Mouse (Mus musculus): ENCODE measurements at regions not wholly inside any gene's neighbourhood (a gene's known extent, or its start where the extent isn't known, plus 50 kb on each side); places are given as distances from the start of the nearest gene placed in this dataset.
A peak's percentile ranks its signal among the peaks of the same experiment; 100 is the strongest.

GRCm38 (mm10) chr4:98282275-98282674, 100.8 kb downstream of the Tm2d1 start:
- no peak for DNase-seq (ENCODE audit: low read depth, low spot score)

GRCm38 (mm10) chr4:98258336-98258735, 124.8 kb downstream of the Tm2d1 start:
- DNase-seq (ENCODE audit: low read depth, low spot score) = no peak

- no peak for DNase-seq (ENCODE audit: low read depth, low spot score)
These were observed 125.4 kb downstream of the Tm2d1 start for GRCm38 (mm10) chr4:98257711-98258110.

GRCm38 (mm10) chr4:98254856-98255853, 128.0 kb downstream of the Tm2d1 start:
- DNase-seq (ENCODE audit: low read depth, low spot score) = peak; percentile 16

GRCm38 (mm10) chr4:98243941-98244929, 138.9 kb downstream of the Tm2d1 start:
- peak; percentile 22 for DNase-seq (ENCODE audit: low read depth, low spot score)

GRCm38 (mm10) chr4:98243502-98243901, 139.6 kb downstream of the Tm2d1 start:
- peak; percentile 49 for DNase-seq (ENCODE audit: low read depth, low spot score)

GRCm38 (mm10) chr4:98241921-98242320, 141.2 kb downstream of the Tm2d1 start:
- DNase-seq (ENCODE audit: low read depth, low spot score) = no peak

- DNase-seq (ENCODE audit: low read depth, low spot score) = no peak
These were observed 142.8 kb downstream of the Tm2d1 start for GRCm38 (mm10) chr4:98240289-98240688.

GRCm38 (mm10) chr4:98238075-98238474, 145.0 kb downstream of the Tm2d1 start:
- DNase-seq (ENCODE audit: low read depth, low spot score) = no peak

- no peak for DNase-seq (ENCODE audit: low read depth, low spot score)
These were observed 145.6 kb downstream of the Tm2d1 start for GRCm38 (mm10) chr4:98237475-98237874.

- DNase-seq (ENCODE audit: low read depth, low spot score) = no peak
These were observed 146.9 kb downstream of the Tm2d1 start for GRCm38 (mm10) chr4:98236006-98236783.

- no peak for DNase-seq (ENCODE audit: low read depth, low spot score)
These were observed 154.9 kb downstream of the Tm2d1 start for GRCm38 (mm10) chr4:98228193-98228592.

GRCm38 (mm10) chr4:98224366-98224765, 158.7 kb downstream of the Tm2d1 start:
- no peak for DNase-seq (ENCODE audit: low read depth, low spot score)

GRCm38 (mm10) chr4:98223429-98223828, 159.7 kb downstream of the Tm2d1 start:
- DNase-seq (ENCODE audit: low read depth, low spot score) = no peak

- no peak for DNase-seq (ENCODE audit: low read depth, low spot score)
These were observed 161.5 kb downstream of the Tm2d1 start for GRCm38 (mm10) chr4:98221566-98221965.

GRCm38 (mm10) chr4:98215218-98215617, 167.9 kb downstream of the Tm2d1 start:
- no peak for DNase-seq (ENCODE audit: low read depth, low spot score)

- DNase-seq (ENCODE audit: low read depth, low spot score) = no peak
These were observed 175.7 kb downstream of the Tm2d1 start for GRCm38 (mm10) chr4:98207446-98207845.

GRCm38 (mm10) chr4:98206245-98206970, 176.7 kb downstream of the Tm2d1 start:
- no peak for DNase-seq (ENCODE audit: low read depth, low spot score)

- no peak for DNase-seq (ENCODE audit: low read depth, low spot score)
These were observed 180.0 kb downstream of the Tm2d1 start for GRCm38 (mm10) chr4:98203129-98203528.

GRCm38 (mm10) chr4:98202232-98202631, 180.9 kb downstream of the Tm2d1 start:
- no peak for DNase-seq (ENCODE audit: low read depth, low spot score)
